Mouse (Mus musculus): ENCODE measurements around the gene Tbc1d22a.
"Not testable (repeated sequence)": the region's sequence is repeated elsewhere in the genome, so short reads cannot be mapped to it uniquely, and the experiment has no call there.

Gene Tbc1d22a

GRCm38 (mm10) chr15:86181941-86182439 is 32.3 kb upstream of the Tbc1d22a start:
- DNase-seq, result no peak

GRCm38 (mm10) chr15:86182646-86183045 is 31.6 kb upstream of the Tbc1d22a start:
- DNase-seq, result peak; percentile 59

GRCm38 (mm10) chr15:86183484-86183883 is 30.8 kb upstream of the Tbc1d22a start:
- no peak for DNase-seq

- no peak for DNase-seq
Observed at GRCm38 (mm10) chr15:86184071-86184470, 30.2 kb upstream of the Tbc1d22a start.

- DNase-seq, result peak; percentile 40
Observed at GRCm38 (mm10) chr15:86184851-86185688, 29.2 kb upstream of the Tbc1d22a start.

GRCm38 (mm10) chr15:86185689-86186569 is 28.3 kb upstream of the Tbc1d22a start, which contains the start of gene Cerk:
Gene Cerk, minus strand, starts transcription at chr15:86186141.
- DNase-seq, result peak; percentile 89

GRCm38 (mm10) chr15:86186686-86187085 is 27.6 kb upstream of the Tbc1d22a start:
- DNase-seq, result no peak

GRCm38 (mm10) chr15:86188186-86188585 is 26.1 kb upstream of the Tbc1d22a start:
- peak; percentile 51 for DNase-seq

- peak; percentile 79 for DNase-seq
Observed at GRCm38 (mm10) chr15:86188746-86189470, 25.4 kb upstream of the Tbc1d22a start.

GRCm38 (mm10) chr15:86190387-86190786 is 23.9 kb upstream of the Tbc1d22a start:
- DNase-seq, result no peak

- no peak for DNase-seq
Observed at GRCm38 (mm10) chr15:86191505-86191904, 22.8 kb upstream of the Tbc1d22a start.

- DNase-seq, result no peak
Observed at GRCm38 (mm10) chr15:86191933-86192332, 22.3 kb upstream of the Tbc1d22a start.

- not testable (repeated sequence) for DNase-seq
Observed at GRCm38 (mm10) chr15:86194676-86195453, 19.4 kb upstream of the Tbc1d22a start.

- peak; percentile 51 for DNase-seq
Observed at GRCm38 (mm10) chr15:86199052-86199451, 15.2 kb upstream of the Tbc1d22a start.

- no peak for DNase-seq
Observed at GRCm38 (mm10) chr15:86199482-86199881, 14.8 kb upstream of the Tbc1d22a start.

- DNase-seq, result no peak
Observed at GRCm38 (mm10) chr15:86200169-86200568, 14.1 kb upstream of the Tbc1d22a start.

GRCm38 (mm10) chr15:86201095-86201494 is 13.2 kb upstream of the Tbc1d22a start:
- no peak for DNase-seq

GRCm38 (mm10) chr15:86201696-86202330 is 12.4 kb upstream of the Tbc1d22a start:
- DNase-seq, result no peak

GRCm38 (mm10) chr15:86202640-86203039 is 11.6 kb upstream of the Tbc1d22a start:
- DNase-seq, result no peak

GRCm38 (mm10) chr15:86203292-86203793 is 10.9 kb upstream of the Tbc1d22a start:
- no peak for DNase-seq

- no peak for DNase-seq
Observed at GRCm38 (mm10) chr15:86203942-86204561, 10.2 kb upstream of the Tbc1d22a start.
